Mouse (Mus musculus) lung, postnatal 0 days (tissue): ENCODE data around the gene Hagh.

Source experiments
- CTCF ChIP-seq: IDR thresholded peaks from 2 replicates; pipeline ENCODE4 v1.5.1; 2016; ENCODE audit warnings: antibody characterized with exemption, mild to moderate bottlenecking
- EP300 ChIP-seq: IDR thresholded peaks from 2 replicates; pipeline ENCODE4 v1.6.1; 2016; ENCODE audit warnings: antibody characterized with exemption, mild to moderate bottlenecking, control low read depth

- TF ChIP-seq CTCF = no peak
- TF ChIP-seq EP300 = no peak
Observed at GRCm38 (mm10) chr17:24857831-24858470, 18.0 kb downstream of the Hagh start.
